Mouse (Mus musculus) cerebellum, postnatal 36 days (tissue): Measurements from ENCODE around the gene Gm2030.
"Not testable (repeated sequence)": the region's sequence is repeated elsewhere in the genome, so short reads cannot be mapped to it uniquely, and the experiment has no call there.

ENCODE experiments used
- DNase-seq, 2 experiments: peaks; one replicate each; pipeline ENCODE4 v3.0.0; 2021 to 2022; ENCODE audit warnings: mixed read lengths in 2 of 2

Gene Gm2030

DNA sequence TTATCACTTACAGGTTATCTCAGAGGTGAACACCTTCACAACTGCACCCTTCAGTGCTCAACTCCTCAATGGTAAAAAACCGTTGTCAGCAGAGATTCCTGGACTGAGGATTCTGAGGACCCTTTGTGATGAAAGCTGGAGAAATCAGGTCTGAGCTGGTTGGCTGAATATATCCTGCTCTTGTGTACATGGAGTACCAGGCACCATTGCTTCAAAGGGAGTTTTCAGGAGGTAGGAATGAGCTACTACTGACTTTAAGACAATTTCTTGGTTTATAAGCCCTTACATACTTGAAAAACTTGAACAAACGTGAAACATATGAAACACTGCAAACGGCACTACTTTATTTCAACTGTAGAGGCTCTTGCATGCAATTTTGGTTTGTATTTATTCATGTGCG is at the start of gene Gm2030:
TSS of gene Gm2030 (minus strand) at position 101 of the 400 bp plus-strand sequence.
- DNase-seq = not testable (repeated sequence)
